Mouse (Mus musculus): ENCODE results near the gene Tceal5.

GRCm38 (mm10) chrX:136203664-136204066, at the start of gene Tceal5:
- TF ChIP-seq CTCF (IDR thresholded peaks at IDR 0.05; ENCODE audit: insufficient read depth, low read depth, low read length) (no peak), POLR2A (IDR thresholded peaks at IDR 0.05; ENCODE audit: insufficient read depth, low read depth, low read length) (0 out of 2 replicates have a peak, but pooled peaks have one; percentile 19)
